Mouse (Mus musculus) hindbrain, embryonic 14.5 days (tissue): Measurements from ENCODE around the gene Plxnc1. TPM values are rescaled to one million over a fixed set of nuclear protein-coding genes. Genes with fewer than 3 reads are reported as not detected.

Experiments
- ATAC-seq: fragments of 200-750 bp; cut with Nextera tagmentation; 2 replicates; pipeline ENCODE4 v1.8.0; 2017; ENCODE audit warnings: moderate number of reproducible peaks, mild to moderate bottlenecking, moderate TSS enrichment, moderate library complexity; ENCODE audit not compliant: low FRiP score
- DNase-seq: peaks from one replicate; pipeline ENCODE4 v3.0.0-alpha.2; 2015; ENCODE audit warnings: low spot score
- H3K27ac ChIP-seq: fragments of 300-500 bp; sonication (generic); 2 replicates; pipeline ENCODE4 v1.5.1; 2014; ENCODE audit warnings: mild to moderate bottlenecking, moderate library complexity
- H3K27me3 ChIP-seq: fragments of 300-500 bp; sonication (generic); 2 replicates; pipeline ENCODE4 v1.6.1; 2014; ENCODE audit warnings: mild to moderate bottlenecking, low read length, mixed read lengths; ENCODE audit not compliant: control insufficient read depth, insufficient read depth
- H3K36me3 ChIP-seq: fragments of 300-500 bp; sonication (generic); replicated peaks from 2 replicates; pipeline ENCODE4 v1.6.1; 2014; ENCODE audit not compliant: control insufficient read depth, insufficient read depth
- H3K4me1 ChIP-seq: fragments of 300-500 bp; sonication (generic); replicated peaks from 2 replicates; pipeline ENCODE4 v1.6.1; 2014; ENCODE audit warnings: antibody characterized with exemption, low read length, mixed read lengths; ENCODE audit not compliant: control insufficient read depth, insufficient read depth
- H3K4me2 ChIP-seq: fragments of 300-500 bp; sonication (generic); replicated peaks from 2 replicates; pipeline ENCODE4 v1.6.1; 2014; ENCODE audit warnings: mild to moderate bottlenecking, moderate library complexity
- H3K4me3 ChIP-seq: fragments of 300-500 bp; sonication (generic); replicated peaks from 2 replicates; pipeline ENCODE4 v1.5.1; 2014; ENCODE audit warnings: mild to moderate bottlenecking, low read length
- H3K9ac ChIP-seq: fragments of 300-500 bp; sonication (generic); 2 replicates; pipeline ENCODE4 v1.6.1; 2014
- H3K9me3 ChIP-seq: fragments of 300-500 bp; sonication (generic); 2 replicates; pipeline ENCODE4 v1.6.1; 2016; ENCODE audit warnings: low read length; ENCODE audit not compliant: control insufficient read depth
- WGBS: fragments of 180-500 bp; shearing (Covaris S2); extraction: QIAGEN DNeasy Blood & Tissue Kit; methylation state at CpG from one replicate; pipeline ENCODE4 v1.1.7; 2014; 5-methylcytosine and 5-hydroxymethylcytosine counted together
- polyA plus RNA-seq: library from polyadenylated mRNA; unstranded; fragments of >200 nt; fragmentation: Nextera tagmentation; extraction: Ambion mirVana; gene quantifications from 2 replicates; pipeline ENCODE4 v1.2.1, GENCODE M21; 2014

The Plxnc1 gene
- polyA plus RNA-seq, 1 experiment from 2014 or later: 15.5 TPM

DNA sequence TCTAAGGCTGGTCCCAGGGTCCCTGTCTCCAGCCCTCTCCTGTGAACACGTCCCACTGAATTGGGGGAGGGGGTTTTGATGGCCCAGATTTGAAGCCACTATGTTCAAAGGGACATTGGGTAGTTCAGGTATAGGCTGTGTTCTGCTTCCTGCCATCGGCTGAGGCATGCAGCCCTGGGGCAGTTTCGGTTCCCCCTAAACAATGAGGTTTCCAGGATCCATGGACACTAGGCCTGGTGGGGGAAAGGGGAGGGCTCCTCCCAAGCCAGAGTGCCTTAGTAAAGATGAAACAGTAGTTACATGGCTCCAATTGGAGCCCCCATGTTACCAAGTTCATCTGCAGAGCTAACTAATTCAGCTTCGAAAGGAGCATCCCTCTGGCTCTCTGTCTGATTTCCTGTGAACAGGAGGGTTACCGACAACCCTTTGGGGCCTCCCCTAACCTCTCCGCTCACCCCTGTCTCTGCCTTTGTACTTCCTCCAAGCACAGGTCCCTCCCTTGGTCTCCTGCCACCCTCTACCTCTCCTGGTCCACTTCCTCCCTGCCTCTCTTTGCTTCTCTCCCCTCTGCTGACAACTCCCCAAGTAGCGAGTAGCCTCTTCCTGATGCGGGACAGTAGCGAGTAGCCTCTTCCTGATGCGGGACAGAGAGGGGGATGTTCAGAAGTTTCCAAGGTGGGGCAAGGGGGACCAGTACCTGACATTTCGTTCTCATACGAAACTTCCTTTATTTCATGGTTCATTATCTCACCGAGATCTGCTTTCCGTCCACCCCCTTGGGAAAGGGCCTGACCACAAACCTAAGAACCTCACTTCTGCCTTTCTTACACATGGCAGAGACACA is 116.5 kb downstream of the Plxnc1 start:
- DNase-seq (no peak), ATAC-seq (no peak)
- Histone ChIP-seq H3K36me3 (peaks cover 35% of the 10 kb centered on the region), H3K27ac (no peak overlapping the region), H3K4me1 (peaks cover 18% of the 10 kb centered on the region; the same call in 1 of the 2 replicates), H3K27me3 (no peaks in the 10 kb centered on the region), H3K4me2 (no peak overlapping the region), H3K9me3 (no peaks in the 10 kb centered on the region), H3K4me3 (no peak overlapping the region), H3K9ac (no peak overlapping the region)
- whole genome bisulfite sequencing: 87% methylated on average over 14 of the region's 14 CpGs

DNA sequence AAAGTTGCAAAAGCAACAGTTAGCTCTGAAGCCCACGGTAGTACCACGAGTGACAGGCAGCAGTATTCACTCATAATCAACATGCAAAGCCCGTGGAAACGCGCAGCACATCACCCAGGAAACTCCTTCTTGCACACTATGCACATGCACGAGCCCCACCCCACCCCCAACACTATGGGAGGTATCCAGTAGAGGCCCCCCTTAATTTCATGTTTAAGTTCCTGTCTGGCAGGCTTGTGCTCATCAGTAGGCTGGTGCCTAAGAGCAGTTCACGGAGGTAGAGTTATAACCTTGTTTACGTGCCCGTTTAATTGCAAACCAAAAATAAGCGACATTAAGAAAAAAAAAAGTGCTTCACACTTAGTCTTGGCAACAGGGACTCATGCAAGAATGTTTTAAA is 117.3 kb downstream of the Plxnc1 start:
- no peaks in the 10 kb centered on the region for H3K27me3 ChIP-seq
- H3K9ac ChIP-seq: no peak overlapping the region
- peaks cover 18% of the 10 kb centered on the region; the same call in 1 of the 2 replicates for H3K4me1 ChIP-seq
- no peak overlapping the region for H3K4me3 ChIP-seq
- H3K27ac ChIP-seq: no peak overlapping the region
- H3K4me2 ChIP-seq: no peak overlapping the region
- DNase-seq: no peak
- peaks cover 30% of the 10 kb centered on the region for H3K36me3 ChIP-seq
- ATAC-seq: no peak
- 88% methylated on average over 10 of the region's 10 CpGs for WGBS
- H3K9me3 ChIP-seq: no peaks in the 10 kb centered on the region

- Histone ChIP-seq H3K9me3 (no peaks in the 10 kb centered on the region), H3K4me1 (peaks cover 18% of the 10 kb centered on the region; the same call in 1 of the 2 replicates), H3K27me3 (no peaks in the 10 kb centered on the region), H3K27ac (no peak overlapping the region), H3K4me3 (no peak overlapping the region), H3K9ac (no peak overlapping the region), H3K36me3 (peaks cover 22% of the 10 kb centered on the region), H3K4me2 (no peak overlapping the region)
- DNase-seq (no peak), ATAC-seq (no peak)
- WGBS: 89% methylated on average over 12 of the region's 12 CpGs
These were observed 118.2 kb downstream of the Plxnc1 start for GRCm38 (mm10) chr10:94826436-94826835.

- Histone ChIP-seq H3K9ac (no peak overlapping the region), H3K36me3 (peaks cover 17% of the 10 kb centered on the region), H3K4me2 (no peak overlapping the region), H3K27me3 (no peaks in the 10 kb centered on the region), H3K4me3 (no peak overlapping the region), H3K9me3 (no peaks in the 10 kb centered on the region), H3K4me1 (0 out of 2 replicates have a peak, but pooled peaks cover 15% of the 10 kb centered on the region), H3K27ac (no peak overlapping the region)
- 97% methylated on average over 2 of the region's 2 CpGs for WGBS
- no peak for DNase-seq
- no peak for ATAC-seq
These were observed 118.7 kb downstream of the Plxnc1 start for GRCm38 (mm10) chr10:94825951-94826350.

GRCm38 (mm10) chr10:94823971-94824760 is 120.5 kb downstream of the Plxnc1 start:
- no peak overlapping the region for H3K4me3 ChIP-seq
- no peaks in the 10 kb centered on the region for H3K9me3 ChIP-seq
- DNase-seq (no peak), ATAC-seq (no peak)
- H3K36me3 ChIP-seq: peaks cover 11% of the 10 kb centered on the region; the same call in 1 of the 2 replicates
- H3K4me1 ChIP-seq: 0 out of 2 replicates have a peak, but pooled peaks cover 10% of the 10 kb centered on the region
- H3K27ac ChIP-seq: no peak overlapping the region
- no peak overlapping the region for H3K4me2 ChIP-seq
- 60% methylated on average over 11 of the region's 11 CpGs for WGBS
- H3K27me3 ChIP-seq: no peaks in the 10 kb centered on the region
- no peak overlapping the region for H3K9ac ChIP-seq

GRCm38 (mm10) chr10:94818781-94819665 is 125.6 kb downstream of the Plxnc1 start:
- Histone ChIP-seq H3K9ac (no peak overlapping the region), H3K4me2 (no peak overlapping the region), H3K27me3 (no peaks in the 10 kb centered on the region), H3K36me3 (no peaks in the 10 kb centered on the region), H3K27ac (no peak overlapping the region), H3K4me1 (0 out of 2 replicates have a peak, but pooled peaks cover 11% of the 10 kb centered on the region), H3K9me3 (no peaks in the 10 kb centered on the region), H3K4me3 (no peak overlapping the region)
- DNase-seq: no peak
- WGBS: 90% methylated on average over 17 of the region's 17 CpGs
- ATAC-seq: peak; percentile 37; the same call in 1 of the 2 replicates

- Histone ChIP-seq H3K27ac (no peak overlapping the region), H3K4me1 (0 out of 2 replicates have a peak, but pooled peaks cover 4% of the 10 kb centered on the region), H3K4me3 (no peak overlapping the region), H3K9ac (no peak overlapping the region), H3K27me3 (no peaks in the 10 kb centered on the region), H3K4me2 (no peak overlapping the region), H3K9me3 (no peaks in the 10 kb centered on the region), H3K36me3 (no peaks in the 10 kb centered on the region)
- ATAC-seq (no peak), DNase-seq (no peak)
- WGBS: 88% methylated on average over 3 of the region's 3 CpGs
These were observed 126.5 kb downstream of the Plxnc1 start for GRCm38 (mm10) chr10:94818127-94818526.

DNA sequence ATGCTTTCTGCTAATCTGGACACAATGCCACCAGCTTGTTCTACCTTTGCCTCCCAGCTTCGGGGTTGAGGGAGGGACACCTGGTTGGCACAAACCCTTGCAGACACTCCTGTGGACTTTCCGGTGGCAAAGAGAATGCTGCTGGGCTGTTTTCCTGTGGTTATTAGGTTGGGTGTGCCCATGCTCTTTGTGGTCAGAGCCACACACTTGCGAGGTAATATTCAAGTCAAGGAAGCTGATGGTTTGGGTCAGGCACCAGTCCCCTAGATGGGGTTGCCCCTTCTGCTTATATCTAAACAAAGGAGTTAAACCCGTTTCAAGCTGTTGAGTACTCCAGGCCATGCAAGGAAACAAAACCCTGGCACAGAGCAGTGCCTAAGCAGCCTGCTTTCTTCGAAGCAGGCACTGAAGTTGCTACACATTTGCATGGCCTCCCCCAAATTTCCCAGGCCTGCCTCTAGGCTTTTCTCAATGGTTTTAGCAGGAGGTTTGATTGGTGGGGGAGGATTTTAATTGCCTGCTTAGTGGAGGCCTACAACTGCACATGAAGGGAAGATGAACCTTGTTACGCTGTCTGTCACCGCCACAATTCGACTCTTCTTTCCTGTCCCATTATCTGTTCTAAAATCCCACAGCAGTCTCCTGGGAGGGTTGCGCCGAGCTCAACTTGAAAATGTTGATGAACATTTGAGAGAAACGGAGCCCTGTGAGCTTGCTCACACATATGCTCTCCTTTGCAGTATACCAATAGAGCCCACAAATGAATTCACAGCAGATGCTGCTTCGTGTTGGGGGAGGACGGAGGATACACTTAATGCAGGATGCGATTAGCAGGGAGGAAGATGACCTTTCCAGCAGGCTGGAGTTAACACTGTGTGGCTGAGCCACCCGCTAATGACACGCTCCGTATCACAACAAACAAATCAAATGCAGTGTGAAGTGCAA is 132.5 kb downstream of the Plxnc1 start:
- Histone ChIP-seq H3K4me2 (no peak overlapping the region), H3K4me3 (no peak overlapping the region), H3K27me3 (no peaks in the 10 kb centered on the region), H3K9ac (no peak overlapping the region), H3K27ac (0 out of 2 replicates have a peak overlapping the region, but pooled peaks have one; percentile 7), H3K9me3 (no peaks in the 10 kb centered on the region), H3K36me3 (peaks cover 12% of the 10 kb centered on the region; the same call in 1 of the 2 replicates), H3K4me1 (0 out of 2 replicates have a peak, but pooled peaks cover 10% of the 10 kb centered on the region)
- ATAC-seq: no peak
- 56% methylated on average over 17 of the region's 17 CpGs for WGBS
- no peak for DNase-seq
